Mouse (Mus musculus) hindbrain, embryonic 14.5 days (tissue): ENCODE data around the gene Gm3045. TPM values are rescaled to one million over a fixed set of nuclear protein-coding genes. Genes with fewer than 3 reads are reported as not detected.
A peak's percentile ranks its signal among the peaks of the same experiment; 100 is the strongest.

Experiments
- ATAC-seq: fragments of 200-750 bp; cut with Nextera tagmentation; 2 replicates; pipeline ENCODE4 v1.8.0; 2017; ENCODE audit warnings: moderate number of reproducible peaks, mild to moderate bottlenecking, moderate TSS enrichment, moderate library complexity; ENCODE audit not compliant: low FRiP score
- DNase-seq: peaks from one replicate; pipeline ENCODE4 v3.0.0-alpha.2; 2015; ENCODE audit warnings: low spot score
- H3K27ac ChIP-seq: fragments of 300-500 bp; sonication (generic); 2 replicates; pipeline ENCODE4 v1.5.1; 2014; ENCODE audit warnings: mild to moderate bottlenecking, moderate library complexity
- H3K27me3 ChIP-seq: fragments of 300-500 bp; sonication (generic); 2 replicates; pipeline ENCODE4 v1.6.1; 2014; ENCODE audit warnings: mild to moderate bottlenecking, low read length, mixed read lengths; ENCODE audit not compliant: control insufficient read depth, insufficient read depth
- H3K36me3 ChIP-seq: fragments of 300-500 bp; sonication (generic); replicated peaks from 2 replicates; pipeline ENCODE4 v1.6.1; 2014; ENCODE audit not compliant: control insufficient read depth, insufficient read depth
- H3K4me1 ChIP-seq: fragments of 300-500 bp; sonication (generic); replicated peaks from 2 replicates; pipeline ENCODE4 v1.6.1; 2014; ENCODE audit warnings: antibody characterized with exemption, low read length, mixed read lengths; ENCODE audit not compliant: control insufficient read depth, insufficient read depth
- H3K4me2 ChIP-seq: fragments of 300-500 bp; sonication (generic); replicated peaks from 2 replicates; pipeline ENCODE4 v1.6.1; 2014; ENCODE audit warnings: mild to moderate bottlenecking, moderate library complexity
- H3K4me3 ChIP-seq: fragments of 300-500 bp; sonication (generic); replicated peaks from 2 replicates; pipeline ENCODE4 v1.5.1; 2014; ENCODE audit warnings: mild to moderate bottlenecking, low read length
- H3K9ac ChIP-seq: fragments of 300-500 bp; sonication (generic); 2 replicates; pipeline ENCODE4 v1.6.1; 2014
- H3K9me3 ChIP-seq: fragments of 300-500 bp; sonication (generic); 2 replicates; pipeline ENCODE4 v1.6.1; 2016; ENCODE audit warnings: low read length; ENCODE audit not compliant: control insufficient read depth
- WGBS: fragments of 180-500 bp; shearing (Covaris S2); extraction: QIAGEN DNeasy Blood & Tissue Kit; methylation state at CpG from one replicate; pipeline ENCODE4 v1.1.7; 2014; 5-methylcytosine and 5-hydroxymethylcytosine counted together
- polyA plus RNA-seq: library from polyadenylated mRNA; unstranded; fragments of >200 nt; fragmentation: Nextera tagmentation; extraction: Ambion mirVana; gene quantifications from 2 replicates; pipeline ENCODE4 v1.2.1, GENCODE M21; 2014

Gene Gm3045
- polyA plus RNA-seq, 1 experiment from 2014 or later: not detected

GRCm38 (mm10) chr13:56458001-56458400 is 31.6 kb downstream of the Gm3045 start:
- H3K4me3 ChIP-seq: no peak overlapping the region
- no peak overlapping the region for H3K4me2 ChIP-seq
- no peaks in the 10 kb centered on the region for H3K9me3 ChIP-seq
- 35% methylated on average over 9 of the region's 9 CpGs for WGBS
- no peak overlapping the region for H3K27ac ChIP-seq
- no peak overlapping the region for H3K9ac ChIP-seq
- DNase-seq (no peak), ATAC-seq (no peak)
- no peaks in the 10 kb centered on the region for H3K27me3 ChIP-seq
- no peaks in the 10 kb centered on the region for H3K4me1 ChIP-seq
- no peaks in the 10 kb centered on the region for H3K36me3 ChIP-seq

DNA sequence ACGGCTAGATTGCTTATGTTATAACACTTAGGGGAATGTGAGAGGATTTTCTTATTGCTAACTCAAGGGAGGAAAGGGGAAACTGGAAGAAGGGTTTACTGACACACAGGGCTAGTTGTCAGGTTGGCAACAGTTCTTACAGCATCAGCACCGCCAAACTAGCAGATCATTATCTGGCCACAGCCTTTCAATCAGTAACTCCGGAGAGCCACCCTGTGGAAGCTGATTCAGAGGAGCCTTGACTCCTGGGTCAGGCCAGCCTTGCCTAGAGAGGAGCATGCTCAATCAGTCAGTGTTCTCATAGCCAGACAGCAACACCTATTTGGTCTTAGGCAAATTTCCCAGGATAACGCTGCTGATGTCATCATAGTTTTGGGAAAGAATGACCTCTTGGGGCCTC is 35.1 kb downstream of the Gm3045 start:
- 83% methylated on average over 4 of the region's 4 CpGs for WGBS
- Histone ChIP-seq H3K9me3 (no peaks in the 10 kb centered on the region), H3K4me3 (no peak overlapping the region), H3K27me3 (no peaks in the 10 kb centered on the region), H3K36me3 (no peaks in the 10 kb centered on the region), H3K4me2 (no peak overlapping the region), H3K27ac (no peak overlapping the region), H3K4me1 (no peaks in the 10 kb centered on the region; the same call in 1 of the 2 replicates), H3K9ac (no peak overlapping the region)
- ATAC-seq (no peak), DNase-seq (no peak)

DNA sequence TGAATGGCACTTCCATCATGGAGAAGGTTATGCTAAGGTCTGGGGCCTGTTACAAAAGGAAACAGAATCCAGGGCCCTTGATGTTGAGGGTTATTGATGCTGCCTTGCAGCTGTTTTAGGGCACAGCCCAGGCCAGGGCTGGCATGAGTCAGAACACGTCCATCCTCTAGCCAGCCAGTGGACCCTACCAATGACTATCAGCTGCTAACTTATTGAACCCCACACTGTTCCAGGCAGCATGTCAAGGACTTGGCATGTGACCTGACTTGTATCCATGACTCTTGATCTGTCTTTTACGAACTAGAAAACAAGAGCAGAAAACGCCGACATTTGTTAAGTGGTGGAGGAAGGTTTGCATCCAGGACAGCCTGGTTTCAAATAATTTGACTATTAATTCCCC is 36.4 kb downstream of the Gm3045 start:
- ATAC-seq: no peak
- Histone ChIP-seq H3K36me3 (no peaks in the 10 kb centered on the region), H3K4me2 (no peak overlapping the region), H3K4me1 (no peaks in the 10 kb centered on the region; the same call in 1 of the 2 replicates), H3K9ac (no peak overlapping the region), H3K27me3 (no peaks in the 10 kb centered on the region), H3K4me3 (no peak overlapping the region), H3K9me3 (no peaks in the 10 kb centered on the region), H3K27ac (no peak overlapping the region)
- DNase-seq: no peak
- WGBS: 87% methylated on average over 4 of the region's 4 CpGs

DNA sequence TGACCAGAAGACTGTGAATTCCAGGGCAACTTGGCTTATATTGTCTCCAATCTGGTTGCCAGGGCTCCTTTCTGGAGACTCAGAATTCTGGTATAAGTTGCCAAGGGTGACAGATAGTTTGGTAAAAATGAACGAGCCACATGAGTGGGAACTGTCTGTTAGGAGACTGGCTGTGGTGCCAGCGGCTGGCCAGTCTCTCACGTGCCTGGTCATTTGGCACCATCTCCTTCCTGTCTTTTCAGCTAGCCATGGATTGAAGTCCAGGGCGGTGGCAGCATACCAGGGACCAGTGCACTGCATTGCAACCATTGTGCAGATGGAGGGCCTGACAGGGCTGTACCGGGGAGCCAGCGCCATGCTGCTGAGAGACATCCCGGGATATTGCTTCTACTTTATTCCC is 36.9 kb downstream of the Gm3045 start:
- Histone ChIP-seq H3K4me3 (no peak overlapping the region), H3K4me2 (no peak overlapping the region), H3K4me1 (no peaks in the 10 kb centered on the region; the same call in 1 of the 2 replicates), H3K9ac (no peak overlapping the region), H3K27ac (no peak overlapping the region), H3K9me3 (no peaks in the 10 kb centered on the region), H3K36me3 (no peaks in the 10 kb centered on the region), H3K27me3 (no peaks in the 10 kb centered on the region)
- 76% methylated on average over 7 of the region's 7 CpGs for WGBS
- peak; percentile 33 for DNase-seq
- ATAC-seq: peak; percentile 34; the same call in 1 of the 2 replicates

DNA sequence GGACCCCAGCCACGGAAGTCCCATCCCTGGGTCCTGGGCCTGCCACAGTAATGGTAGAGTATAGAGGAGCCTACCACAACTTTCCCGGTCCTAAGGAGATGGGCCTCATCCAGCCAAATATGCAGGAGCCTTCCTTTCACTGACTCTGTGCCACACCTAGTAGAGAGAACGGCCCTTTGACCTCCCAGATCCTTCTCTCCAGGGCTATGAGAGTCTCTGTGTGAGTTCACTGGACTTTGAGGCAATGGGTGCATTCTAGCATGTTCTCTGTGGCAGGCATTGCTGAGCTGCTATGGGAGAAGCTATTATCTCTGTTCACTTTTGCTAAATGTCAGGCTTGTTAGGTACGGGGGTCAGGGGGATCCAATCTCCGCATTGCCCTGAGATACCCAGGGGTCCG is 37.4 kb downstream of the Gm3045 start:
- DNase-seq: no peak
- ATAC-seq: no peak
- no peak overlapping the region for H3K9ac ChIP-seq
- no peaks in the 10 kb centered on the region for H3K36me3 ChIP-seq
- no peak overlapping the region for H3K4me2 ChIP-seq
- no peak overlapping the region for H3K4me3 ChIP-seq
- no peaks in the 10 kb centered on the region; the same call in 1 of the 2 replicates for H3K4me1 ChIP-seq
- WGBS: 78% methylated on average over 6 of the region's 6 CpGs
- no peak overlapping the region for H3K27ac ChIP-seq
- no peaks in the 10 kb centered on the region for H3K9me3 ChIP-seq
- H3K27me3 ChIP-seq: no peaks in the 10 kb centered on the region

DNA sequence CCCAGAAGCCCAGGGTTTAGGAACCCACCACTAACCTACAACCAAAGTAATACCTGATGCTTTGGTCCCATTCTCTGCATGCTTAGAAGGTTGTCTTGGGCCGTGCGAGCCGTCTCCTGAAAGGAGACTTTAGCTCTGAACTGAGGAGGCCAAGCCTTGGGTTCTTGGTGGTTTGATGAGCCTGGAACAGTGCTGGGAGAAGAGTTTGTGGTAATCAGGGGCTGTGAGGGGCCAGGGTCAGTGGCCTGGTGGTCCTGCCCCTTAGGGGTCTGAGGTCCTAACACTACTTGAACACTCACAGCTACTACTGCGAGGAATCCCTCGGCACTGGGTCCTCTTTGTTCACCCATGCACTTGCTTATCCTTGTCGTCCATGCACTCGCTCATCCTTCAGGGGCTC is 41.4 kb downstream of the Gm3045 start:
- H3K27ac ChIP-seq: no peak overlapping the region
- no peak overlapping the region for H3K4me2 ChIP-seq
- WGBS: 92% methylated on average over 7 of the region's 7 CpGs
- no peaks in the 10 kb centered on the region for H3K36me3 ChIP-seq
- no peak overlapping the region for H3K9ac ChIP-seq
- DNase-seq (no peak), ATAC-seq (no peak)
- no peaks in the 10 kb centered on the region for H3K27me3 ChIP-seq
- peaks cover 3% of the 10 kb centered on the region; the same call in 1 of the 2 replicates for H3K4me1 ChIP-seq
- no peak overlapping the region for H3K4me3 ChIP-seq
- no peaks in the 10 kb centered on the region for H3K9me3 ChIP-seq

DNA sequence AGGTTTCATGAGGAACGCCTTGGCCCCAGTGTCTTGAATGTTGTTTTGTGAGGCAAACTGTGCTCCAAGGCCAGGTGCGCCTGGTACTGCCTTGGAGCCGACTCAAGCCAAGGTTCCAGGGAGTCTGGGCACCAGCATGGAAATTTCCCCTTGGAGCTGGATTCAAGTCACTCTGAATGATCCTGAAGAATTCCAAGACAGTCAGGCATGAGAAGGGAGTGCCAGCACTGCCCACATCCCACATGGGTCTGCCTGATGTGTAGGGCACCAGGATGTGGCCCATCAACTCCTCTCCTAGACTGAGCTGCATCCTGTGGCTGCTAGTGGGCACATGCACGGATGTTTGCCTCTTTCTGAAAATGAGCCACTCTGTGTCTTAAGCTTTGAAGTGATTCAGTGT is 42.1 kb downstream of the Gm3045 start:
- no peaks in the 10 kb centered on the region for H3K9me3 ChIP-seq
- no peak overlapping the region for H3K27ac ChIP-seq
- WGBS: 95% methylated on average over 4 of the region's 4 CpGs
- DNase-seq: no peak
- H3K4me1 ChIP-seq: peaks cover 3% of the 10 kb centered on the region; the same call in 1 of the 2 replicates
- H3K4me3 ChIP-seq: no peak overlapping the region
- H3K9ac ChIP-seq: no peak overlapping the region
- no peaks in the 10 kb centered on the region for H3K36me3 ChIP-seq
- H3K27me3 ChIP-seq: no peaks in the 10 kb centered on the region
- no peak for ATAC-seq
- H3K4me2 ChIP-seq: no peak overlapping the region

DNA sequence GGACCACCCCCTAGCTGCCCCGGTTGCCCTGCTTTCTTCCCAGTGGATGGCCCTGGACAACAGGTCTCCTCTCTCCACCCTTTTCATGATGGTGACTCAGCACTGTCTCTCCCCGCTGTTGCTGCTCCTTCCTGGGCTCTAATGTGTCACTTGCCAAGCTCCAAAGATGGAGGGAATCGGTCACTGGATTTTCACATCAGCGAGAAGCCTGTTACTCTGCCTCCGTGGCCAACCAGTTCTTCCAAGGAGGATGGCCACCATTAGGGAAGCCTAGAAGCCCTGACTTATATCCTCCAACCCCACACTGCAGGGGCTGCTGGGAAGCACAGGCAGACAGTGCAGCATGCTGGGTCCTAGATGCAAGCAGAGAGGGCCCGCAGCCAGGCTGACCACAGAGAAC is 44.8 kb downstream of the Gm3045 start:
- 0 out of 2 replicates have a peak, but pooled peaks cover 3% of the 10 kb centered on the region for H3K4me1 ChIP-seq
- no peaks in the 10 kb centered on the region for H3K27me3 ChIP-seq
- H3K36me3 ChIP-seq: no peaks in the 10 kb centered on the region
- H3K9ac ChIP-seq: no peak overlapping the region
- H3K4me2 ChIP-seq: no peak overlapping the region
- ATAC-seq: no peak
- WGBS: 92% methylated on average over 6 of the region's 6 CpGs
- no peaks in the 10 kb centered on the region for H3K9me3 ChIP-seq
- no peak overlapping the region for H3K27ac ChIP-seq
- no peak for DNase-seq
- H3K4me3 ChIP-seq: no peak overlapping the region

GRCm38 (mm10) chr13:56471951-56472350 is 45.6 kb downstream of the Gm3045 start:
- Histone ChIP-seq H3K9me3 (no peaks in the 10 kb centered on the region), H3K27ac (no peak overlapping the region)

DNA sequence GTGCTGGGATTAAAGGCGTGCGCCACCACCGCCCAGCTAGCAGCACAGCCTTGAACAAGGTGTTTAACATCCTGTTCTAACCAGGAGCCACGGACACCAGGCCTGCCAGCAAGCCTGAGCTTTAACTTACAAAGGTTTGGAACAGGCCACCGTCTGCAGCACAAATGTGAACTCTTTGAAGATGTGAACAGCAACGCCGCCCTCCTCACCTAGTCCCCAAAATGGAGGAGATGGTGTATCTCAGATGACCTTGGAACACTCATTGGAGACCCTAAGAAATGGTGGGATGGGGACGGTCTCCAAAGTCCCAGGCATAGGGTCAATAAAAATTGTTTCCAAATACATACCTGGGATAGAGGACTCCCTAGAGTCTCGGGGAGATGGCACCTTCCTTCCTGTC is 46.3 kb downstream of the Gm3045 start:
- Histone ChIP-seq H3K9me3 (no peaks in the 10 kb centered on the region), H3K4me3 (no peak overlapping the region), H3K4me1 (0 out of 2 replicates have a peak, but pooled peaks cover 3% of the 10 kb centered on the region), H3K36me3 (no peaks in the 10 kb centered on the region), H3K4me2 (no peak overlapping the region), H3K27ac (no peak overlapping the region), H3K9ac (no peak overlapping the region), H3K27me3 (no peaks in the 10 kb centered on the region)
- 93% methylated on average over 9 of the region's 9 CpGs for WGBS
- ATAC-seq: no peak
- DNase-seq: no peak

More at GRCm38 (mm10) chr13:56471951-56472350, 45.6 kb downstream of the Gm3045 start:
- Histone ChIP-seq H3K9ac (no peak overlapping the region), H3K27me3 (no peaks in the 10 kb centered on the region), H3K36me3 (no peaks in the 10 kb centered on the region), H3K4me3 (no peak overlapping the region), H3K4me1 (0 out of 2 replicates have a peak, but pooled peaks cover 3% of the 10 kb centered on the region), H3K4me2 (no peak overlapping the region)
- ATAC-seq (no peak), DNase-seq (no peak)
- WGBS: 70% methylated on average over 9 of the region's 9 CpGs
